Mouse (Mus musculus): ENCODE measurements around the gene Wipf3. TPM values are rescaled to one million over a fixed set of nuclear protein-coding genes. Genes with fewer than 3 reads are reported as not detected.

Wipf3 gene
- polyA plus RNA-seq, 1 experiment from 2014 or later, result 1.1 TPM

- Histone ChIP-seq H3K27ac (no peak overlapping the region), H3K9me3 (no peaks in the 10 kb centered on the region), H3K9ac (no peak overlapping the region), H3K36me3 (no peaks in the 10 kb centered on the region), H3K4me1 (replicated peaks) (no peaks in the 10 kb centered on the region), H3K4me3 (replicated peaks) (no peak overlapping the region), H3K4me2 (replicated peaks) (no peak overlapping the region), H3K27me3 (replicated peaks) (no peaks in the 10 kb centered on the region)
- ATAC-seq, result no peak
- 89% methylated on average over 6 of the region's 6 CpGs for WGBS
Measured at GRCm38 (mm10) chr6:54462766-54463165, 33.4 kb downstream of the Wipf3 start.

GRCm38 (mm10) chr6:54463701-54464458, 34.5 kb downstream of the Wipf3 start:
- 64% methylated on average over 8 of the region's 8 CpGs for WGBS
- Histone ChIP-seq H3K9me3 (no peaks in the 10 kb centered on the region), H3K27me3 (replicated peaks) (no peaks in the 10 kb centered on the region), H3K4me3 (replicated peaks) (no peak overlapping the region), H3K36me3 (no peaks in the 10 kb centered on the region), H3K9ac (no peak overlapping the region), H3K4me2 (replicated peaks) (no peak overlapping the region), H3K4me1 (replicated peaks) (no peaks in the 10 kb centered on the region), H3K27ac (no peak overlapping the region)
- ATAC-seq, result no peak

DNA sequence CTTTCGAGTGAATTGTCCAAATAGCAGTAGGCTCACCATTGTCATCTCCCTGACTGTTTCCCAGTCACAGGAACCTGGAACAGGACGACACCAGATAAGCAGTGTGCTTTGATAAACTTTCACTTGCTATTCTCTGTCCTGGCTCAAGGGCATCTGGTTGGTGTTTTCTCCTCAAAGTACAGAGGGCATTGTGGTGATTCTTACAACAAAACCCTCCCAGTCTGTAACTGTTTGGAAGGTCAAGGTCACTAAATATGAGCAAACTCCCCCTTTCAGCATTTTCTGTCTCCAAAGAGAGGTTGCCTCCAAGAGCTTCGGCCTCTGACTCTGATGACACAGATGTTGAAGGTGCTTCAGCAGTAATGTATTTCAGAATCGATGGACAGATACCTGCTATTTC, 35.5 kb downstream of the Wipf3 start:
- WGBS, result 75% methylated on average over 4 of the region's 4 CpGs
- Histone ChIP-seq H3K4me3 (replicated peaks) (no peak overlapping the region), H3K4me2 (replicated peaks) (no peak overlapping the region), H3K4me1 (replicated peaks) (0 out of 2 replicates have a peak, but pooled peaks cover 4% of the 10 kb centered on the region), H3K9ac (no peak overlapping the region), H3K36me3 (no peaks in the 10 kb centered on the region), H3K27me3 (replicated peaks) (no peaks in the 10 kb centered on the region), H3K9me3 (no peaks in the 10 kb centered on the region), H3K27ac (no peak overlapping the region)
- ATAC-seq, result no peak

DNA sequence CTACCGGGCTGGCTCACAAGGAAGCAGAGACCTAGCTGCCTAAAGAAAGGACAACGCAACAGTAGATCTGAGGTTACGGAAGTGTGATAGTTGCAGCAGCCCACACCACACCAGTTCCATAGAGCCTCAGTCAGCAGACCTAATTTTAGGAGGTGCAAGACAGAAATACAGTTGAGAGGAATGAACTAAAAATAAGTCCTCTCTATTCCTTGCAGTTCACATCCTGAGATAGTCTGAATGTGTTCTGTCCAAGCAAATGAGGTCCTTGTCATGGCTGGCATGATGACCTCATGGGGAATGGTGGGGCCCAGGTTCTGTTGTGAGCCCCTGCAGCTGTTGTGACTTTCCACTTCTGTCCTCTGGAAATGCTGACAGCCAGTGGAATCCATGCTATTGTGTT, 38.0 kb downstream of the Wipf3 start:
- Histone ChIP-seq H3K4me3 (replicated peaks) (no peak overlapping the region), H3K4me2 (replicated peaks) (no peak overlapping the region), H3K9ac (no peak overlapping the region), H3K27ac (no peak overlapping the region), H3K27me3 (replicated peaks) (no peaks in the 10 kb centered on the region), H3K36me3 (no peaks in the 10 kb centered on the region), H3K9me3 (no peaks in the 10 kb centered on the region), H3K4me1 (replicated peaks) (0 out of 2 replicates have a peak, but pooled peaks cover 4% of the 10 kb centered on the region)
- WGBS, result 88% methylated on average over 3 of the region's 3 CpGs
- ATAC-seq, result no peak

- Histone ChIP-seq H3K36me3 (no peaks in the 10 kb centered on the region), H3K27ac (no peak overlapping the region), H3K27me3 (replicated peaks) (no peaks in the 10 kb centered on the region), H3K9ac (no peak overlapping the region), H3K4me3 (replicated peaks) (no peak overlapping the region), H3K4me2 (replicated peaks) (no peak overlapping the region), H3K4me1 (replicated peaks) (0 out of 2 replicates have a peak, but pooled peaks cover 8% of the 10 kb centered on the region), H3K9me3 (no peaks in the 10 kb centered on the region)
- ATAC-seq, result no peak
- WGBS, result 85% methylated on average over 7 of the region's 7 CpGs
Measured at GRCm38 (mm10) chr6:54471866-54472265, 42.5 kb downstream of the Wipf3 start.

- H3K27ac ChIP-seq, result peak overlapping the region; percentile 84
- H3K4me1 ChIP-seq (replicated peaks), result 0 out of 2 replicates have a peak, but pooled peaks cover 8% of the 10 kb centered on the region
- H3K27me3 ChIP-seq (replicated peaks), result no peaks in the 10 kb centered on the region
- 0 out of 2 replicates have a peak overlapping the region, but pooled peaks have one; percentile 20 for H3K4me3 ChIP-seq (replicated peaks)
- H3K4me2 ChIP-seq (replicated peaks), result peak overlapping the region; percentile 22
- no peaks in the 10 kb centered on the region for H3K9me3 ChIP-seq
- peak; percentile 95 for ATAC-seq
- H3K9ac ChIP-seq, result no peak overlapping the region
- WGBS, result 46% methylated on average over 8 of the region's 8 CpGs
- H3K36me3 ChIP-seq, result no peaks in the 10 kb centered on the region
Measured at GRCm38 (mm10) chr6:54472846-54473715, 43.7 kb downstream of the Wipf3 start.

DNA sequence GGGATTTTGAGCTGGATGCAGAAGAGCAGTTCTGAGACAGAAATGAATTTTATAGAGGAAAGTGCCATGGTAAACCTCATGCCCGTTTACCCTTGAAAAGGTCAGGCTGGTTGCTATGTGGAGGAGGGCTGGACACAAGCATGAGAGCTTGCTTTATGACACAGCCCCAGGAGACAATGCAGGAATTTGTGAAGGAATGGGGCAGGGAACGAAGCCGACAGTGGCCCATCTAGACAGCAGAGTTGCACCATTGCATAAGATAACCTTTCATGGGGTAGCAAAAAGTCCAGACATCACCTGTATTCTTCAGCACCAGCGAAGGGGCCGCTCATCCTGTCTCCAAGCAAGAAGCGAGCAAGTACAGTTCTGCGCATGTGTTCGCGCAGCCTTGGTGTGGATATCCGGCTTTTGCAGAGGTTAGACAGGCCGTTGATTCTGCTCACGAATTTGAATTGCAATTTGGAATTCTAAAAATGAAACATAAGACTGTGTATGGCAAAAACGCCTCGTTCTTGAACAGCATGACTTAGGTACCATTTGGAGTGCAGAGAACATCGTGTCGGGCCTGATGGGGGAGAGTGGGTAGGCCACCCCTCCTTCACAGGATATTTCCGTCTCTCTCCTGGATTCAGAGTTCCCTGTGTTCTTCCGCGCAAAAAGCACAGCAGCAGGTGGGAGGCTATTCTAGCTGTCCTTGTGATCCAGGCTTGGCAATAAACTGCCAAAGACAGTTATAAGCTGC, 46.7 kb downstream of the Wipf3 start:
- no peak overlapping the region for H3K27ac ChIP-seq
- H3K4me3 ChIP-seq (replicated peaks), result no peak overlapping the region
- no peaks in the 10 kb centered on the region for H3K27me3 ChIP-seq (replicated peaks)
- ATAC-seq, result no peak
- no peak overlapping the region for H3K4me2 ChIP-seq (replicated peaks)
- H3K9me3 ChIP-seq, result no peaks in the 10 kb centered on the region
- WGBS, result 84% methylated on average over 19 of the region's 19 CpGs
- no peaks in the 10 kb centered on the region for H3K36me3 ChIP-seq
- no peak overlapping the region for H3K9ac ChIP-seq
- H3K4me1 ChIP-seq (replicated peaks), result peaks cover 7% of the 10 kb centered on the region; the same call in 1 of the 2 replicates

DNA sequence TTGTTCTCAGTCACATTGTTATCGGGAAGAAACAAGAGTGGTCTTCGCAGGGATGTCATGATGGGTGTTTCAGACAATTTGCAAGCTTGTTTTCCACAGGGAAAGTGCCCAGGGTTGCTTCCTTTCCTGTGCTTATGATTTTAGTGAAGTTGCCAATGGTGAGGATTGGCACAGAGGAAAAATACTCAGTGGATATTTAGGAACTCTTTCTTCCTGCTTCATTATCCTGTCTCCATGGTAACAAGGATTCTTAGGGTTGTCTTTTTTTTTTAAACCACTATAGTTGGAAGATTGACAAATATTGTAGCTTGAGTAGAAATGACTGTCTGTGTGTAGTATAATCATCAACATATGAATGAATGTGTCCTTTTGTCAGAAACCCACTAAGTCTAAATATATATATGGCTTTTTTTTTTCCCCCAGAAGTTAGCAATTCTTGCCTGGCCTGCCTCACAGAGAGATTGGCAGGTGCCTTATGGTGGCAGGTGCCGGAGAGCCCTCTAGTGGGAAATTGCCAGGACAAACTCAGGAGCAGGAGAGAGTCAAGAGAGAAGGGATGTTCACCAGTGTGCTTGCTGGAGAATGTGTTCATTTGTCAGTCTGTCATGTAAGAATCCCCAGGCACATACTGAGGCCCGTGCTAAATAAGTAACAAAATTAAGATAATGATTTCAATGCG, 49.4 kb downstream of the Wipf3 start:
- Histone ChIP-seq H3K27me3 (replicated peaks) (no peaks in the 10 kb centered on the region), H3K4me2 (replicated peaks) (no peak overlapping the region), H3K9me3 (no peaks in the 10 kb centered on the region), H3K4me3 (replicated peaks) (no peak overlapping the region), H3K9ac (no peak overlapping the region), H3K27ac (no peak overlapping the region), H3K4me1 (replicated peaks) (peaks cover 10% of the 10 kb centered on the region; the same call in 1 of the 2 replicates), H3K36me3 (no peaks in the 10 kb centered on the region)
- WGBS, result 74% methylated on average over 5 of the region's 5 CpGs
- ATAC-seq, result no peak

- H3K36me3 ChIP-seq, result no peaks in the 10 kb centered on the region
- no peaks in the 10 kb centered on the region for H3K27me3 ChIP-seq (replicated peaks)
- H3K27ac ChIP-seq, result 0 out of 2 replicates have a peak overlapping the region, but pooled peaks have one; percentile 22
- H3K9me3 ChIP-seq, result no peaks in the 10 kb centered on the region
- no peak overlapping the region for H3K9ac ChIP-seq
- peak; percentile 37 for ATAC-seq
- 68% methylated on average over 15 of the region's 15 CpGs for WGBS
- peaks cover 11% of the 10 kb centered on the region; the same call in 1 of the 2 replicates for H3K4me1 ChIP-seq (replicated peaks)
- no peak overlapping the region for H3K4me3 ChIP-seq (replicated peaks)
- H3K4me2 ChIP-seq (replicated peaks), result no peak overlapping the region
Measured at GRCm38 (mm10) chr6:54481390-54482112, 52.1 kb downstream of the Wipf3 start.

DNA sequence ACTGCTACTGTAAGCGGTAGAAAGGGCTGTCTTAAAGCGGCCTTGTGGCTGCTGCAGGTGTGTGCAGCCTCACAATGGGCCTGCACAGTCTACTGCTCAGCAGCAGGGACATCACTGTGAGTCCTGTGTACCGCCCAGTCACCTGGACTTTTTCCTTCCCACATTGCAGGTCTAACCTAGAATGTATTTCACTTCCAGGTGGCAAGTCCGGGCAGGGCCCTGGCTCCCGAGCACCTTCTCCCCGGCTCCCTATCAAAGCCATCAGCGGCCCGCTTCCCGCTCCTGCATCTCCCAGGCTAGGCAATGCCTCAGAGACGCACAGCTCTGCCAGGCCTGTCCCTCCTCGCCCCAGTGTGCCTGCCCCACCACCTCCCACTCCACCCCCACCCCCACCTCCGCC, 55.6 kb downstream of the Wipf3 start:
- peak; percentile 44 for ATAC-seq
- Histone ChIP-seq H3K27me3 (replicated peaks) (no peaks in the 10 kb centered on the region), H3K36me3 (no peaks in the 10 kb centered on the region), H3K4me2 (replicated peaks) (peak overlapping the region; percentile 63), H3K27ac (no peak overlapping the region), H3K4me3 (replicated peaks) (peak overlapping the region; percentile 23), H3K9me3 (no peaks in the 10 kb centered on the region), H3K9ac (no peak overlapping the region), H3K4me1 (replicated peaks) (peaks cover 11% of the 10 kb centered on the region; the same call in 1 of the 2 replicates)
- 26% methylated on average over 12 of the region's 12 CpGs for WGBS

GRCm38 (mm10) chr6:54485435-54485901, 56.1 kb downstream of the Wipf3 start:
- no peak overlapping the region for H3K27ac ChIP-seq
- H3K4me2 ChIP-seq (replicated peaks), result peak overlapping the region; percentile 63
- no peak overlapping the region for H3K9ac ChIP-seq
- 4% methylated on average over 25 of the region's 25 CpGs for WGBS
- H3K27me3 ChIP-seq (replicated peaks), result no peaks in the 10 kb centered on the region
- H3K36me3 ChIP-seq, result no peaks in the 10 kb centered on the region
- H3K4me3 ChIP-seq (replicated peaks), result peak overlapping the region; percentile 23
- ATAC-seq, result peak; percentile 48
- no peaks in the 10 kb centered on the region for H3K9me3 ChIP-seq
- peaks cover 11% of the 10 kb centered on the region; the same call in 1 of the 2 replicates for H3K4me1 ChIP-seq (replicated peaks)
